18 mouse cellular contexts compared by ENCODE assay signal in genomic region chr4:85262606-85263005, GRCm38 (mm10). TPM values are rescaled to one million over a fixed set of nuclear protein-coding genes. Genes with fewer than 3 reads are reported as not detected.
DNase-seq lines count a peak whose midpoint lies in the region; ATAC-seq and TF ChIP-seq lines count a peak whose summit lies in the region.
"Had no signal": no experiment of that assay in that cellular context is flagged by ENCODE, and none has a peak within 500 bp of the region (broad histone marks: within the 10 kb centered on the region; RNA-seq: fewer than 3 reads in every experiment).

No protein-coding gene starts in this region.

- no peak overlapping the region for H3K4me3 ChIP-seq in cerebellum, adult 2 months (replicated peaks; ENCODE audit: insufficient read depth, low read depth, low read length)
- no peak overlapping the region for H3K4me3 ChIP-seq in hindbrain, embryonic 16.5 days (ENCODE audit: low read length)
- H3K4me3 ChIP-seq in hindbrain, embryonic 12.5 days = no peak overlapping the region
- H3K4me3 ChIP-seq in neural tube, embryonic 15.5 days (replicated peaks) = no peak overlapping the region
- H3K4me3 ChIP-seq: embryonic facial prominence, embryonic 13.5 days; intestine, embryonic 15.5 days; midbrain, embryonic 12.5 days had no signal

- H3K36me3 ChIP-seq in hindbrain, embryonic 16.5 days (ENCODE audit: control insufficient read depth, insufficient read depth, low read length) = no peaks in the 10 kb centered on the region
- no peaks in the 10 kb centered on the region for H3K36me3 ChIP-seq in hindbrain, embryonic 12.5 days
- no peaks in the 10 kb centered on the region for H3K36me3 ChIP-seq in neural tube, embryonic 15.5 days
- H3K36me3 ChIP-seq: embryonic facial prominence, embryonic 13.5 days; G1E; intestine, embryonic 15.5 days; midbrain, embryonic 12.5 days had no signal

- H3K4me1 ChIP-seq in cerebellum, adult 2 months (ENCODE audit: control insufficient read depth, insufficient read depth, low read length) = peaks cover 67% of the 10 kb centered on the region
- peaks cover 5% of the 10 kb centered on the region for H3K4me1 ChIP-seq in hindbrain, embryonic 16.5 days (ENCODE audit: control insufficient read depth, insufficient read depth, low read depth, low read length)
- H3K4me1 ChIP-seq in hindbrain, embryonic 12.5 days = 0 out of 2 replicates have a peak, but pooled peaks cover 2% of the 10 kb centered on the region
- peaks cover 13% of the 10 kb centered on the region for H3K4me1 ChIP-seq in neural tube, embryonic 15.5 days
- H3K4me1 ChIP-seq: embryonic facial prominence, embryonic 13.5 days; intestine, embryonic 15.5 days had no signal

- TF ChIP-seq POLR2A in cerebellum, adult 2 months (IDR thresholded peaks at IDR 0.05; ENCODE audit: borderline replicate concordance, insufficient read depth, low read length) = no peak

- no peak overlapping the region for H3K9ac ChIP-seq in hindbrain, embryonic 16.5 days (ENCODE audit: low read depth, low read length)
- no peak overlapping the region for H3K9ac ChIP-seq in hindbrain, embryonic 12.5 days
- no peak overlapping the region for H3K9ac ChIP-seq in neural tube, embryonic 15.5 days (replicated peaks)
- H3K9ac ChIP-seq: embryonic facial prominence, embryonic 13.5 days; intestine, embryonic 15.5 days; liver, embryonic 14.5 days; midbrain, embryonic 12.5 days had no signal

- no peak for ATAC-seq in hindbrain, embryonic 16.5 days
- ATAC-seq in hindbrain, embryonic 12.5 days (ENCODE audit: low FRiP score) = no peak
- ATAC-seq in neural tube, embryonic 15.5 days (ENCODE audit: low FRiP score) = no peak
- ATAC-seq: activated CD4-positive, CD25-positive, alpha-beta regulatory T cell, adult 4 months; intestine, embryonic 15.5 days had no signal

- no peaks in the 10 kb centered on the region for H3K27me3 ChIP-seq in cerebellum, adult 2 months (ENCODE audit: control insufficient read depth, insufficient read depth, low read length)
- H3K27me3 ChIP-seq in hindbrain, embryonic 16.5 days (replicated peaks; ENCODE audit: control insufficient read depth, insufficient read depth, low read length) = no peaks in the 10 kb centered on the region
- H3K27me3 ChIP-seq in hindbrain, embryonic 12.5 days = no peaks in the 10 kb centered on the region
- H3K27me3 ChIP-seq in neural tube, embryonic 15.5 days (replicated peaks) = no peaks in the 10 kb centered on the region
- H3K27me3 ChIP-seq: embryonic facial prominence, embryonic 13.5 days; intestine, embryonic 15.5 days; midbrain, embryonic 12.5 days had no signal

- WGBS in cerebellum, adult 2 months = 14% methylated on average over 13 of the region's 13 CpGs
- 80% methylated on average over 13 of the region's 13 CpGs for WGBS in hindbrain, embryonic 16.5 days
- WGBS in hindbrain, embryonic 12.5 days = 89% methylated on average over 13 of the region's 13 CpGs
- 87% methylated on average over 13 of the region's 13 CpGs for WGBS in neural tube, embryonic 15.5 days

- DNase-seq in cerebellum, adult 2 months = peak; percentile 54 to 57
- no peak for DNase-seq in cerebellum, postnatal 10 days
- no peak for DNase-seq in neural tube, embryonic 10.5 days (ENCODE audit: extremely low spot score, low spot score)
- DNase-seq in lung, postnatal 14 days = no peak
- DNase-seq: gastrocnemius, postnatal 14 days; heart, adult 18-20 months; heart, postnatal 36 days; right cerebral cortex, adult 18-20 months; thymus, postnatal 25 days had no signal

- peak overlapping the region; percentile 100 for H3K27ac ChIP-seq in cerebellum, adult 2 months (ENCODE audit: insufficient read depth, low read length)
- peak overlapping the region; percentile 74 for H3K27ac ChIP-seq in hindbrain, embryonic 16.5 days (ENCODE audit: low read depth, low read length)
- H3K27ac ChIP-seq in hindbrain, embryonic 12.5 days = no peak overlapping the region
- peak overlapping the region; percentile 67 for H3K27ac ChIP-seq in neural tube, embryonic 15.5 days (replicated peaks)
- H3K27ac ChIP-seq: embryonic facial prominence, embryonic 13.5 days; intestine, embryonic 15.5 days; liver, embryonic 14.5 days; midbrain, embryonic 12.5 days had no signal

- no peak overlapping the region for H3K4me2 ChIP-seq in hindbrain, embryonic 16.5 days (ENCODE audit: low read length)
- H3K4me2 ChIP-seq in hindbrain, embryonic 12.5 days (replicated peaks) = no peak overlapping the region
- H3K4me2 ChIP-seq in neural tube, embryonic 15.5 days = no peak overlapping the region
- H3K4me2 ChIP-seq: embryonic facial prominence, embryonic 13.5 days; intestine, embryonic 15.5 days; midbrain, embryonic 12.5 days had no signal

- no peaks in the 10 kb centered on the region for H3K9me3 ChIP-seq in hindbrain, embryonic 16.5 days (ENCODE audit: control insufficient read depth, low read length)
- no peaks in the 10 kb centered on the region for H3K9me3 ChIP-seq in hindbrain, embryonic 12.5 days (replicated peaks)
- no peaks in the 10 kb centered on the region for H3K9me3 ChIP-seq in neural tube, embryonic 15.5 days (replicated peaks)
- H3K9me3 ChIP-seq: embryonic facial prominence, embryonic 13.5 days; intestine, embryonic 15.5 days; midbrain, embryonic 12.5 days had no signal

- TF ChIP-seq CTCF in cerebellum, adult 2 months (IDR thresholded peaks at IDR 0.05; ENCODE audit: borderline replicate concordance, insufficient read depth, low read depth, low read length) = no peak

RNA-seq across cellular contexts. Expression of gene Sh3gl2, which starts 57.7 kb away (rescaled TPM):
- polyA plus RNA-seq in cerebellum, adult 2 months (2012; rRNA removed) = 369 and 387 TPM in 2 replicates
- 121 and 138 TPM in 2 replicates for polyA plus RNA-seq in hindbrain, embryonic 16.5 days (2015; fragmentation: Nextera tagmentation; extraction: Ambion mirVana)
- polyA plus RNA-seq in hindbrain, embryonic 12.5 days (2016; fragmentation: Nextera tagmentation; extraction: Ambion mirVana) = 22.4 and 24.0 TPM in 2 replicates
- 107 and 111 TPM in 2 replicates for polyA plus RNA-seq in neural tube, embryonic 15.5 days (2015; fragmentation: Nextera tagmentation; extraction: Ambion mirVana)
- polyA plus RNA-seq: activated CD4-positive, CD25-positive, alpha-beta regulatory T cell, adult 4 months; G1E had no signal

Comparison
In these comparisons a context has a peak if more than half of its experiments do, and no peak if none do; other contexts are left out.
1. DNase-seq: peak in cerebellum, adult 2 months (2 of 2); none in cerebellum, postnatal 10 days (0 of 2), neural tube, embryonic 10.5 days (single experiment) and lung, postnatal 14 days (single experiment).